Mouse (Mus musculus): Measurements from ENCODE around the gene Frmd4a.

Gene Frmd4a

GRCm38 (mm10) chr2:4339128-4339527 lies 321.6 kb downstream of the Frmd4a start:
- DNase-seq (ENCODE audit: low spot score): no peak

GRCm38 (mm10) chr2:4339530-4340218 lies 322.2 kb downstream of the Frmd4a start:
- DNase-seq (ENCODE audit: low spot score): no peak

GRCm38 (mm10) chr2:4340378-4340777 lies 322.9 kb downstream of the Frmd4a start:
- no peak for DNase-seq (ENCODE audit: low spot score)

- no peak for DNase-seq (ENCODE audit: low spot score)
Observed at GRCm38 (mm10) chr2:4341141-4341540, 323.6 kb downstream of the Frmd4a start.

- no peak for DNase-seq (ENCODE audit: low spot score)
Observed at GRCm38 (mm10) chr2:4342005-4342404, 324.5 kb downstream of the Frmd4a start.

GRCm38 (mm10) chr2:4344411-4344810 lies 326.9 kb downstream of the Frmd4a start:
- no peak for DNase-seq (ENCODE audit: low spot score)

GRCm38 (mm10) chr2:4346232-4346631 lies 328.7 kb downstream of the Frmd4a start:
- DNase-seq (ENCODE audit: low spot score): no peak

GRCm38 (mm10) chr2:4346953-4347352 lies 329.4 kb downstream of the Frmd4a start:
- no peak for DNase-seq (ENCODE audit: low spot score)

GRCm38 (mm10) chr2:4347782-4348181 lies 330.3 kb downstream of the Frmd4a start:
- DNase-seq (ENCODE audit: low spot score): no peak

GRCm38 (mm10) chr2:4348509-4348908 lies 331.0 kb downstream of the Frmd4a start:
- DNase-seq (ENCODE audit: low spot score): no peak

GRCm38 (mm10) chr2:4356812-4357384 lies 339.4 kb downstream of the Frmd4a start:
- no peak for DNase-seq (ENCODE audit: low spot score)

GRCm38 (mm10) chr2:4361981-4362834 lies 344.7 kb downstream of the Frmd4a start:
- DNase-seq (ENCODE audit: low spot score): no peak

- DNase-seq (ENCODE audit: low spot score): no peak
Observed at GRCm38 (mm10) chr2:4364908-4365307, 347.4 kb downstream of the Frmd4a start.

- DNase-seq (ENCODE audit: low spot score): no peak
Observed at GRCm38 (mm10) chr2:4368544-4368943, 351.0 kb downstream of the Frmd4a start.

GRCm38 (mm10) chr2:4370499-4370898 lies 353.0 kb downstream of the Frmd4a start:
- DNase-seq (ENCODE audit: low spot score): no peak

GRCm38 (mm10) chr2:4371341-4371740 lies 353.8 kb downstream of the Frmd4a start:
- DNase-seq (ENCODE audit: low spot score): no peak

GRCm38 (mm10) chr2:4378844-4379243 lies 361.3 kb downstream of the Frmd4a start:
- DNase-seq (ENCODE audit: low spot score): no peak

- DNase-seq (ENCODE audit: low spot score): no peak
Observed at GRCm38 (mm10) chr2:4380435-4380834, 362.9 kb downstream of the Frmd4a start.

- no peak for DNase-seq (ENCODE audit: low spot score)
Observed at GRCm38 (mm10) chr2:4380926-4381325, 363.4 kb downstream of the Frmd4a start.

- no peak for DNase-seq (ENCODE audit: low spot score)
Observed at GRCm38 (mm10) chr2:4386468-4386867, 369.0 kb downstream of the Frmd4a start.

- DNase-seq (ENCODE audit: low spot score): no peak
Observed at GRCm38 (mm10) chr2:4389330-4389729, 371.8 kb downstream of the Frmd4a start.

- no peak for DNase-seq (ENCODE audit: low spot score)
Observed at GRCm38 (mm10) chr2:4391091-4391490, 373.6 kb downstream of the Frmd4a start.

- DNase-seq (ENCODE audit: low spot score): no peak
Observed at GRCm38 (mm10) chr2:4391678-4392085, 374.2 kb downstream of the Frmd4a start.
